Mouse (Mus musculus): ENCODE measurements at regions not wholly inside any gene's neighbourhood (a gene's known extent, or its start where the extent isn't known, plus 50 kb on each side); places are given as distances from the start of the nearest gene placed in this dataset.

GRCm38 (mm10) chr10:98593910-98594309, 320.3 kb upstream of the Atp2b1 start:
- Histone ChIP-seq H3K4me3 (ENCODE audit: low read depth, low read length) (no peak overlapping the region), H3K27me3 (ENCODE audit: control insufficient read depth, insufficient read depth, low read length) (no peaks in the 10 kb centered on the region), H3K4me1 (ENCODE audit: control insufficient read depth, insufficient read depth, low read length) (no peaks in the 10 kb centered on the region), H3K4me2 (replicated peaks; ENCODE audit: low read depth, low read length) (no peak overlapping the region), H3K36me3 (ENCODE audit: control insufficient read depth, insufficient read depth, low read length) (no peaks in the 10 kb centered on the region), H3K9ac (replicated peaks; ENCODE audit: low read depth, low read length) (no peak overlapping the region), H3K27ac (ENCODE audit: low read length) (no peak overlapping the region), H3K9me3 (ENCODE audit: control insufficient read depth, low read depth, low read length) (no peaks in the 10 kb centered on the region)
- WGBS, result 49% methylated on average over 5 of the region's 5 CpGs
- ATAC-seq (ENCODE audit: insufficient number of reproducible peaks, insufficient read depth, low FRiP score, low read depth), result no peak

DNA sequence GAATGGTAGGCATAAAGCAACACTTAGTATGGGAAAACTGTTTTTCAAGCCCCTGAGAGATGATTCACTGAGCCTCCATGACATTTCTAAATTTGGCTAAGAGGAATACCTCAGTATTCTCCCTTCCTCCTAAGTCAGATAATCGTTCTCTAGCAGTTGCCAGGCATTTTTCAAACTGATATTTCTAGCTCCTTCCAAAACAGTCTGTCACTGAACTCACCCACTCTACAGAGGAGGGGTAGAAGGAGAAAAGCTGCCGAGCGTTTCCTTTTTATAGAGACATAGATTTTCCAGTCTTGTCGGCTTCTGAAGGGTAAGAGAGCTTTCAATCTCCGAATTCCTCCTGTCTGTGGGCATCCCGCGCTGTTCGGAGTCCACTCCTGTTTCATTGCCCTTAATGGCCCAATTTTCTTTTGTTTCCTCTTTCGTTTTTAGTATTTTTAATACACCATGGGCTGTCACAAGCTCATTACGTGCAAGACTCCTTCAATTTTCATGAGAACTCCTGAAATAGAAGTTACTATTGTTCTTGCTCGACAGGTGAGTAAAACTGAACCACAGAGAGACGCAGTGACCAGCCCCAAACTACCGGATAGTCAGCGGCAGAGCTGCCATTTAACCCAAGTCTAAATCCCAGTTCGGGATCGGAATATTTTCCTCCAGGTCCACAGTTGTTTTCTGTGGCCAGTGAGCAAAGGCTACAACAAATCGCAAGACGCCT, 305.8 kb upstream of the Atp2b1 start:
- H3K9me3 ChIP-seq (ENCODE audit: control insufficient read depth, low read depth, low read length), result no peaks in the 10 kb centered on the region
- WGBS, result 81% methylated on average over 18 of the region's 18 CpGs
- H3K27ac ChIP-seq (ENCODE audit: low read length), result no peak overlapping the region
- ATAC-seq (ENCODE audit: insufficient number of reproducible peaks, insufficient read depth, low FRiP score, low read depth), result no peak
- no peak overlapping the region for H3K9ac ChIP-seq (replicated peaks; ENCODE audit: low read depth, low read length)
- H3K36me3 ChIP-seq (ENCODE audit: control insufficient read depth, insufficient read depth, low read length), result no peaks in the 10 kb centered on the region
- H3K4me1 ChIP-seq (ENCODE audit: control insufficient read depth, insufficient read depth, low read length), result no peaks in the 10 kb centered on the region
- H3K4me2 ChIP-seq (replicated peaks; ENCODE audit: low read depth, low read length), result no peak overlapping the region
- H3K4me3 ChIP-seq (ENCODE audit: low read depth, low read length), result no peak overlapping the region
- no peaks in the 10 kb centered on the region for H3K27me3 ChIP-seq (ENCODE audit: control insufficient read depth, insufficient read depth, low read length)

DNA sequence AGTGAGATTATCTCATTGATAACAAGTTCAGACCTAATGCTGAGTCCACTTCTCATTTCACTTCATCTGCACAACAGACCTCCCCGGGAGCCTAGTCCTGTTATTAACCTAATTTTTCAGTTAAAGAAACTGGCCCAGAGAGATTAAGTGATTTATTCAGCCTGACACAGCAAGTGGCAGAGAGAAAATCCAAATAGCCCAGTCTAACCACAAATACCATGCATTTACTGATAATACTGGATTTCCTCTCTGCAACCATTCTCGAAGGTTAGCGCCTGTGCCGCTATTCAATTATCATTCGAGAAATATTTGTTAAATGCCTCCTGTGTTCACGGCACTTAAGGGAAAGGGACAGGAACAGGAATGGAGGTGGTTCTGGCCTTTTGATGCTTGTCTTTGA, 303.5 kb upstream of the Atp2b1 start:
- Histone ChIP-seq H3K9ac (replicated peaks; ENCODE audit: low read depth, low read length) (no peak overlapping the region), H3K27ac (ENCODE audit: low read length) (no peak overlapping the region), H3K9me3 (ENCODE audit: control insufficient read depth, low read depth, low read length) (no peaks in the 10 kb centered on the region), H3K36me3 (ENCODE audit: control insufficient read depth, insufficient read depth, low read length) (no peaks in the 10 kb centered on the region), H3K27me3 (ENCODE audit: control insufficient read depth, insufficient read depth, low read length) (no peaks in the 10 kb centered on the region), H3K4me2 (replicated peaks; ENCODE audit: low read depth, low read length) (no peak overlapping the region), H3K4me1 (ENCODE audit: control insufficient read depth, insufficient read depth, low read length) (no peaks in the 10 kb centered on the region), H3K4me3 (ENCODE audit: low read depth, low read length) (no peak overlapping the region)
- ATAC-seq (ENCODE audit: insufficient number of reproducible peaks, insufficient read depth, low FRiP score, low read depth), result no peak
- WGBS, result 69% methylated on average over 6 of the region's 6 CpGs

GRCm38 (mm10) chr10:98611707-98612360, 302.4 kb upstream of the Atp2b1 start:
- Histone ChIP-seq H3K36me3 (ENCODE audit: control insufficient read depth, insufficient read depth, low read length) (no peaks in the 10 kb centered on the region), H3K27ac (ENCODE audit: low read length) (no peak overlapping the region), H3K4me1 (ENCODE audit: control insufficient read depth, insufficient read depth, low read length) (no peaks in the 10 kb centered on the region), H3K4me2 (replicated peaks; ENCODE audit: low read depth, low read length) (no peak overlapping the region), H3K9ac (replicated peaks; ENCODE audit: low read depth, low read length) (no peak overlapping the region), H3K9me3 (ENCODE audit: control insufficient read depth, low read depth, low read length) (no peaks in the 10 kb centered on the region), H3K27me3 (ENCODE audit: control insufficient read depth, insufficient read depth, low read length) (no peaks in the 10 kb centered on the region), H3K4me3 (ENCODE audit: low read depth, low read length) (no peak overlapping the region)
- WGBS, result 81% methylated on average over 4 of the region's 4 CpGs
- ATAC-seq (ENCODE audit: insufficient number of reproducible peaks, insufficient read depth, low FRiP score, low read depth), result no peak

GRCm38 (mm10) chr10:98618736-98619525, 295.3 kb upstream of the Atp2b1 start:
- Histone ChIP-seq H3K4me3 (ENCODE audit: low read depth, low read length) (no peak overlapping the region), H3K36me3 (ENCODE audit: control insufficient read depth, insufficient read depth, low read length) (no peaks in the 10 kb centered on the region), H3K9ac (replicated peaks; ENCODE audit: low read depth, low read length) (no peak overlapping the region), H3K4me1 (ENCODE audit: control insufficient read depth, insufficient read depth, low read length) (no peaks in the 10 kb centered on the region), H3K4me2 (replicated peaks; ENCODE audit: low read depth, low read length) (no peak overlapping the region), H3K27me3 (ENCODE audit: control insufficient read depth, insufficient read depth, low read length) (no peaks in the 10 kb centered on the region), H3K27ac (ENCODE audit: low read length) (no peak overlapping the region), H3K9me3 (ENCODE audit: control insufficient read depth, low read depth, low read length) (no peaks in the 10 kb centered on the region)
- 91% methylated on average over 21 of the region's 21 CpGs for WGBS
- ATAC-seq (ENCODE audit: insufficient number of reproducible peaks, insufficient read depth, low FRiP score, low read depth), result no peak

- H3K4me2 ChIP-seq (replicated peaks; ENCODE audit: low read depth, low read length), result no peak overlapping the region
- H3K4me1 ChIP-seq (ENCODE audit: control insufficient read depth, insufficient read depth, low read length), result no peaks in the 10 kb centered on the region
- 68% methylated on average over 1 of the region's 1 CpGs for WGBS
- H3K9ac ChIP-seq (replicated peaks; ENCODE audit: low read depth, low read length), result no peak overlapping the region
- ATAC-seq (ENCODE audit: insufficient number of reproducible peaks, insufficient read depth, low FRiP score, low read depth), result peak; percentile 82; the same call in 1 of the 2 replicates
- H3K4me3 ChIP-seq (ENCODE audit: low read depth, low read length), result no peak overlapping the region
- H3K36me3 ChIP-seq (ENCODE audit: control insufficient read depth, insufficient read depth, low read length), result no peaks in the 10 kb centered on the region
- H3K9me3 ChIP-seq (ENCODE audit: control insufficient read depth, low read depth, low read length), result no peaks in the 10 kb centered on the region
- no peaks in the 10 kb centered on the region for H3K27me3 ChIP-seq (ENCODE audit: control insufficient read depth, insufficient read depth, low read length)
- H3K27ac ChIP-seq (ENCODE audit: low read length), result no peak overlapping the region
These were observed 290.1 kb upstream of the Atp2b1 start for GRCm38 (mm10) chr10:98624103-98624502.

DNA sequence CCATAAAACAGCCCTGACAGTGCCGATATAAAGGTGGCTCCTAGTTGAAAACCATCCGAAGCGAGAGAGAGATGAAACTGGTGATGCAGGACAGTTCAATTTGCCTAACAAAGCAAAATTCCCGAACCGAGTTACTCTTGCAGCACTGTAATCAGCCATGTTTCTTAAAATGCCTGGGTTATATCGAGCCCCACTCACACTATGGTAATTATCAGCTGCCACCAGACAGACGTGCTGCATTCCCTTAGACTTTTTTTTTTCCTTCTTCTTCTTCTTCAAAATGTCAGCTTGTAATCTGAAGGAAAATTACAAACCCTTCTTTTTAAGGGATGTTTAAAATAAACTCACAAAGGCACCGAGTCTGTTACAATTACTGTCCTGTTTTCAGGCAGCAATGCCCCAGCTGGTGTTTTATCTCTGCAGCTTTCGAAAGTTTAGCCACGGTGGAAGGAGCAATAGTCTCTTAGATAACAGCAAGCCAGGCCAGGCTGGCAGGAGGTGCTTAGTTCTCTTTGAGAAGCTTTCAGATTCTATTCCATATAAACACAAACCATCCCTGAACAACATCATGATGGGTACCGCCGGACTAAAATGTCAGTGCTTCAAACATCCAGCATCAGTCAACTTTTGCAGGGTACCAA, 289.4 kb upstream of the Atp2b1 start:
- no peak overlapping the region for H3K27ac ChIP-seq (ENCODE audit: low read length)
- H3K27me3 ChIP-seq (ENCODE audit: control insufficient read depth, insufficient read depth, low read length), result no peaks in the 10 kb centered on the region
- 40% methylated on average over 12 of the region's 12 CpGs for WGBS
- H3K4me3 ChIP-seq (ENCODE audit: low read depth, low read length), result no peak overlapping the region
- H3K9me3 ChIP-seq (ENCODE audit: control insufficient read depth, low read depth, low read length), result no peaks in the 10 kb centered on the region
- H3K36me3 ChIP-seq (ENCODE audit: control insufficient read depth, insufficient read depth, low read length), result no peaks in the 10 kb centered on the region
- peak overlapping the region; percentile 10; the same call in 1 of the 2 replicates for H3K4me2 ChIP-seq (replicated peaks; ENCODE audit: low read depth, low read length)
- no peaks in the 10 kb centered on the region for H3K4me1 ChIP-seq (ENCODE audit: control insufficient read depth, insufficient read depth, low read length)
- no peak overlapping the region for H3K9ac ChIP-seq (replicated peaks; ENCODE audit: low read depth, low read length)
- peak; percentile 71; the same call in 1 of the 2 replicates for ATAC-seq (ENCODE audit: insufficient number of reproducible peaks, insufficient read depth, low FRiP score, low read depth)

DNA sequence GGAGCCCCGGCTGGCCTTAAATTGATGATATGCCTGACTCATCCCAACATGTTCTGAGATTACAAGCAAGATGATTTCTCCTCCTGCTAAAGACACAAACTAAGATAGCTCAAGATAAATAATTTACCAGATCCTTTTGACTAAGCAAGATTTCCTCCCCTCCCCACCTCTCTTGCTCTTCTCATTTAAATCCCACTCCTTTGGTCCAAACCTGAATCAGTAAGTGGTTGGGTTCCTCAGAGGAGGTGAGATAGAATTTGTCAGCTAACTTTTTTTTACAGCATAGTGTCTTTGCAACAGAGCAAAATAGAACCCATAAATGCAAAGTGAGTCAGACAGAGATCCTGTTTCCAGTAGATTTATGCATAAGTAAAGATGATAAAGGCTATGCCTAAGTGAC, 286.0 kb upstream of the Atp2b1 start:
- Histone ChIP-seq H3K27ac (ENCODE audit: low read length) (no peak overlapping the region), H3K4me3 (ENCODE audit: low read depth, low read length) (no peak overlapping the region), H3K4me1 (ENCODE audit: control insufficient read depth, insufficient read depth, low read length) (no peaks in the 10 kb centered on the region), H3K4me2 (replicated peaks; ENCODE audit: low read depth, low read length) (no peak overlapping the region), H3K36me3 (ENCODE audit: control insufficient read depth, insufficient read depth, low read length) (no peaks in the 10 kb centered on the region), H3K27me3 (ENCODE audit: control insufficient read depth, insufficient read depth, low read length) (no peaks in the 10 kb centered on the region), H3K9ac (replicated peaks; ENCODE audit: low read depth, low read length) (no peak overlapping the region), H3K9me3 (ENCODE audit: control insufficient read depth, low read depth, low read length) (no peaks in the 10 kb centered on the region)
- ATAC-seq (ENCODE audit: insufficient number of reproducible peaks, insufficient read depth, low FRiP score, low read depth), result no peak
- 55% methylated on average over 1 of the region's 1 CpGs for WGBS
